ENCODE assay signal across 23 mouse cellular contexts in the genomic region with DNA sequence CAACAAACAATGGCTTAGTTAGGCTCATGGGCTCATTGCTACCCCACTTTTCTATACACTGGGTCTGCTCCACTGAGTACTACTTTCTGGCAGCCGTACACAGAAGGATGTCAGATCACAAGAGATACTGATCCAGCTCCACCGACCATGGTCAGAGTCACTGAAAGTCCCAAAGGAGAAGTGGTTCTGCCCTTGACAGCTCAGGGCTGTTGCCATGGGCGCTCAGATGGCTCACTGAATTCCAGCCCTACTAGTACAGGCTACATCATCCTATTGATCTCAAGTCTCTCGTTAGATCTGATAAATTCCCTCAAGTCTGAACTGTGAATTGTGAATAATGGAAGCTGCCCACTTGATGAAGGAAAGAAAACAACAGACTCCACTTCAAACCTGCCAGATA.
DNase-seq lines count a peak whose midpoint lies in the region; ATAC-seq lines count a peak whose summit lies in the region.
"Had no signal": no experiment of that assay in that cellular context is flagged by ENCODE, and none has a peak within 500 bp of the region (broad histone marks: within the 10 kb centered on the region; RNA-seq: fewer than 3 reads in every experiment).

No protein-coding gene starts in this region.

- no peak overlapping the region for H3K27ac ChIP-seq in midbrain, embryonic 13.5 days
- H3K27ac ChIP-seq in midbrain, embryonic 15.5 days: no peak overlapping the region
- no peak overlapping the region for H3K27ac ChIP-seq in midbrain, embryonic 16.5 days (ENCODE audit: low read length)
- no peak overlapping the region for H3K27ac ChIP-seq in neural tube, embryonic 15.5 days (replicated peaks)
- H3K27ac ChIP-seq: embryonic facial prominence, embryonic 15.5 days; forebrain, embryonic 10.5 days; heart, adult 2 months; heart, embryonic 15.5 days; hindbrain, embryonic 10.5 days; hindbrain, embryonic 14.5 days; intestine, embryonic 15.5 days had no signal

- 52% methylated on average over 4 of the region's 4 CpGs for WGBS in midbrain, embryonic 13.5 days
- 42% methylated on average over 4 of the region's 4 CpGs for WGBS in midbrain, embryonic 15.5 days
- 37% methylated on average over 4 of the region's 4 CpGs for WGBS in midbrain, embryonic 16.5 days
- WGBS in neural tube, embryonic 15.5 days: 67% methylated on average over 4 of the region's 4 CpGs

- DNase-seq in adrenal gland, adult 2 months: peak; percentile 50
- DNase-seq in adrenal gland, postnatal 4 days (ENCODE audit: low spot score in 2 of 2): no peak
- DNase-seq in adrenal gland, postnatal 25 days: peak; percentile 11
- DNase-seq in urinary bladder, postnatal 4 days (ENCODE audit: low spot score in 2 of 2): no peak
- DNase-seq: cerebellum, adult 18-20 months; cerebellum, adult 9-11 months; cerebellum, postnatal 36 days; gastrocnemius, postnatal 10 days; heart, adult 2 months; heart, postnatal 14 days had no signal

- no peak overlapping the region for H3K4me3 ChIP-seq in midbrain, embryonic 13.5 days (replicated peaks)
- H3K4me3 ChIP-seq in midbrain, embryonic 15.5 days: no peak overlapping the region
- no peak overlapping the region for H3K4me3 ChIP-seq in midbrain, embryonic 16.5 days (ENCODE audit: low read depth, low read length)
- H3K4me3 ChIP-seq in neural tube, embryonic 15.5 days (replicated peaks): no peak overlapping the region
- H3K4me3 ChIP-seq: embryonic facial prominence, embryonic 15.5 days; erythroblast, embryonic 14.5 days; forebrain, embryonic 10.5 days; heart, adult 2 months; heart, embryonic 15.5 days; hindbrain, embryonic 10.5 days; intestine, embryonic 15.5 days had no signal

- no peaks in the 10 kb centered on the region for H3K9me3 ChIP-seq in midbrain, embryonic 13.5 days
- no peaks in the 10 kb centered on the region for H3K9me3 ChIP-seq in midbrain, embryonic 15.5 days
- H3K9me3 ChIP-seq in midbrain, embryonic 16.5 days (replicated peaks; ENCODE audit: control insufficient read depth, low read length, poor library complexity, severe bottlenecking): no peaks in the 10 kb centered on the region
- H3K9me3 ChIP-seq in neural tube, embryonic 15.5 days (replicated peaks): no peaks in the 10 kb centered on the region
- H3K9me3 ChIP-seq: embryonic facial prominence, embryonic 15.5 days; forebrain, embryonic 10.5 days; heart, embryonic 15.5 days; hindbrain, embryonic 10.5 days; intestine, embryonic 15.5 days had no signal

- no peaks in the 10 kb centered on the region for H3K36me3 ChIP-seq in midbrain, embryonic 13.5 days
- H3K36me3 ChIP-seq in midbrain, embryonic 15.5 days (replicated peaks): no peaks in the 10 kb centered on the region
- no peaks in the 10 kb centered on the region for H3K36me3 ChIP-seq in midbrain, embryonic 16.5 days (ENCODE audit: control insufficient read depth, insufficient read depth, low read length)
- H3K36me3 ChIP-seq in neural tube, embryonic 15.5 days: no peaks in the 10 kb centered on the region
- H3K36me3 ChIP-seq: embryonic facial prominence, embryonic 15.5 days; forebrain, embryonic 10.5 days; heart, embryonic 15.5 days; hindbrain, embryonic 10.5 days; intestine, embryonic 15.5 days had no signal

- H3K9ac ChIP-seq in midbrain, embryonic 13.5 days (replicated peaks): no peak overlapping the region
- no peak overlapping the region for H3K9ac ChIP-seq in midbrain, embryonic 15.5 days
- no peak overlapping the region for H3K9ac ChIP-seq in midbrain, embryonic 16.5 days (ENCODE audit: low read depth, low read length)
- H3K9ac ChIP-seq in neural tube, embryonic 15.5 days (replicated peaks): no peak overlapping the region
- H3K9ac ChIP-seq: embryonic facial prominence, embryonic 15.5 days; heart, embryonic 15.5 days; hindbrain, embryonic 14.5 days; intestine, embryonic 15.5 days had no signal

- no peaks in the 10 kb centered on the region for H3K27me3 ChIP-seq in midbrain, embryonic 13.5 days
- H3K27me3 ChIP-seq in midbrain, embryonic 15.5 days (replicated peaks): no peaks in the 10 kb centered on the region
- no peaks in the 10 kb centered on the region for H3K27me3 ChIP-seq in midbrain, embryonic 16.5 days (ENCODE audit: control insufficient read depth, insufficient read depth, low read depth, low read length)
- H3K27me3 ChIP-seq in neural tube, embryonic 15.5 days (replicated peaks): no peaks in the 10 kb centered on the region
- H3K27me3 ChIP-seq: embryonic facial prominence, embryonic 15.5 days; heart, embryonic 15.5 days; intestine, embryonic 15.5 days had no signal

- H3K4me2 ChIP-seq in midbrain, embryonic 13.5 days (replicated peaks): no peak overlapping the region
- H3K4me2 ChIP-seq in midbrain, embryonic 15.5 days: no peak overlapping the region
- no peak overlapping the region for H3K4me2 ChIP-seq in midbrain, embryonic 16.5 days (ENCODE audit: low read length)
- H3K4me2 ChIP-seq in neural tube, embryonic 15.5 days: no peak overlapping the region
- H3K4me2 ChIP-seq: embryonic facial prominence, embryonic 15.5 days; heart, embryonic 11.5 days; heart, embryonic 15.5 days; hindbrain, embryonic 14.5 days; intestine, embryonic 15.5 days had no signal

- H3K4me1 ChIP-seq in midbrain, embryonic 13.5 days (replicated peaks): 0 out of 2 replicates have a peak, but pooled peaks cover 6% of the 10 kb centered on the region
- H3K4me1 ChIP-seq in midbrain, embryonic 15.5 days: no peaks in the 10 kb centered on the region
- no peaks in the 10 kb centered on the region for H3K4me1 ChIP-seq in midbrain, embryonic 16.5 days (ENCODE audit: control insufficient read depth, insufficient read depth, low read length)
- no peaks in the 10 kb centered on the region for H3K4me1 ChIP-seq in neural tube, embryonic 15.5 days
- H3K4me1 ChIP-seq: embryonic facial prominence, embryonic 15.5 days; forebrain, embryonic 10.5 days; heart, embryonic 15.5 days; hindbrain, embryonic 10.5 days; intestine, embryonic 15.5 days had no signal

- ATAC-seq in midbrain, embryonic 13.5 days: peak; percentile 50; the same call in 1 of the 2 replicates
- ATAC-seq in midbrain, embryonic 15.5 days (replicated peaks): no peak
- ATAC-seq in midbrain, embryonic 16.5 days: peak; percentile 56; the same call in 1 of the 2 replicates
- ATAC-seq in neural tube, embryonic 15.5 days (ENCODE audit: low FRiP score): no peak
- ATAC-seq: forebrain, embryonic 14.5 days; intestine, embryonic 15.5 days had no signal

Comparison
In these comparisons a context has a peak if more than half of its experiments do, and no peak if none do; other contexts are left out.
1. DNase-seq: peak in adrenal gland, adult 2 months (single experiment) and adrenal gland, postnatal 25 days (single experiment); none in adrenal gland, postnatal 4 days (0 of 2) and urinary bladder, postnatal 4 days (0 of 2).
2. ATAC-seq: peak in midbrain, embryonic 13.5 days (single experiment) and midbrain, embryonic 16.5 days (single experiment); none in midbrain, embryonic 15.5 days (single experiment) and neural tube, embryonic 15.5 days (single experiment).